Mouse (Mus musculus) small intestine, adult 2 months (tissue): ENCODE measurements at regions not wholly inside any gene's neighbourhood (a gene's known extent, or its start where the extent isn't known, plus 50 kb on each side); places are given as distances from the start of the nearest gene placed in this dataset.
"Not testable (repeated sequence)": the region's sequence is repeated elsewhere in the genome, so short reads cannot be mapped to it uniquely, and the experiment has no call there.

Experiments used
- H3K27ac ChIP-seq: fragments of 200-500 bp; 2 replicates; pipeline ENCODE4 v1.5.1; 2012; ENCODE audit warnings: low read depth, low read length, control low read depth, inconsistent platforms; ENCODE audit not compliant: insufficient read depth
- H3K27me3 ChIP-seq: fragments of 200-500 bp; 2 replicates; pipeline ENCODE4 v1.6.1; 2012; ENCODE audit warnings: mild to moderate bottlenecking, moderate library complexity, low read length, inconsistent platforms; ENCODE audit not compliant: control insufficient read depth, insufficient read depth
- H3K36me3 ChIP-seq: fragments of 200-500 bp; 2 replicates; pipeline ENCODE4 v1.6.1; 2012; ENCODE audit warnings: mild to moderate bottlenecking, low read length, control low read depth, inconsistent platforms; ENCODE audit not compliant: control insufficient read depth, insufficient read depth
- H3K4me1 ChIP-seq: fragments of 200-500 bp; 2 replicates; pipeline ENCODE4 v1.6.1; 2012; ENCODE audit warnings: low read length, inconsistent platforms, mixed read lengths; ENCODE audit not compliant: control insufficient read depth, insufficient read depth, insufficient read length
- H3K4me3 ChIP-seq: fragments of 200-500 bp; 2 replicates; pipeline ENCODE4 v1.5.1; 2012; ENCODE audit warnings: low read depth, mild to moderate bottlenecking, control low read depth, inconsistent platforms, low read length, moderate library complexity
- CTCF ChIP-seq: fragments of 200-500 bp; IDR thresholded peaks from 2 replicates; pipeline ENCODE4 v1.5.1; 2012; ENCODE audit warnings: low read depth, mild to moderate bottlenecking, control low read depth, inconsistent platforms, low read length, moderate library complexity, mixed read lengths; ENCODE audit not compliant: insufficient replicate concordance, insufficient read length; ENCODE audit errors: extremely low read depth
- POLR2A ChIP-seq: fragments of 200-500 bp; IDR thresholded peaks from 2 replicates; pipeline ENCODE4 v1.6.1; 2012; ENCODE audit warnings: low read depth, mild to moderate bottlenecking, control low read depth, inconsistent platforms, low read length, moderate library complexity
- WGBS: fragments of 180-500 bp; shearing (Covaris S2); methylation state at CpG from one replicate; pipeline ENCODE4 v1.1.7; 2018; 5-methylcytosine and 5-hydroxymethylcytosine counted together

GRCm38 (mm10) chr16:20820939-20821338 is 86.6 kb upstream of the Thpo start:
- no peak overlapping the region for H3K27ac ChIP-seq
- no peaks in the 10 kb centered on the region for H3K4me1 ChIP-seq
- H3K27me3 ChIP-seq: no peaks in the 10 kb centered on the region
- H3K36me3 ChIP-seq: no peaks in the 10 kb centered on the region
- no peak overlapping the region for H3K4me3 ChIP-seq
- no peak for TF ChIP-seq CTCF
- no peak for TF ChIP-seq POLR2A

GRCm38 (mm10) chr16:20819568-20819967 is 85.3 kb upstream of the Thpo start:
- H3K27me3 ChIP-seq: no peaks in the 10 kb centered on the region
- 86% methylated on average over 3 of the region's 3 CpGs for WGBS

GRCm38 (mm10) chr16:20818711-20819189 is 84.4 kb upstream of the Thpo start:
- TF ChIP-seq POLR2A: no peak
- no peak for TF ChIP-seq CTCF

More at GRCm38 (mm10) chr16:20819568-20819967, 85.3 kb upstream of the Thpo start:
- H3K4me1 ChIP-seq: no peaks in the 10 kb centered on the region
- no peak overlapping the region for H3K27ac ChIP-seq
- H3K36me3 ChIP-seq: no peaks in the 10 kb centered on the region
- TF ChIP-seq CTCF: no peak
- no peak for TF ChIP-seq POLR2A
- H3K4me3 ChIP-seq: no peak overlapping the region

GRCm38 (mm10) chr16:20814976-20815375 is 80.7 kb upstream of the Thpo start:
- 69% methylated on average over 2 of the region's 2 CpGs for WGBS
- Histone ChIP-seq H3K4me3 (no peak overlapping the region), H3K36me3 (no peaks in the 10 kb centered on the region), H3K27ac (no peak overlapping the region), H3K4me1 (no peaks in the 10 kb centered on the region), H3K27me3 (no peaks in the 10 kb centered on the region)
- no peak for TF ChIP-seq POLR2A
- TF ChIP-seq CTCF: no peak

More at GRCm38 (mm10) chr16:20818711-20819189, 84.4 kb upstream of the Thpo start:
- 46% methylated on average over 5 of the region's 5 CpGs for WGBS
- no peaks in the 10 kb centered on the region for H3K36me3 ChIP-seq
- no peaks in the 10 kb centered on the region for H3K27me3 ChIP-seq
- H3K4me1 ChIP-seq: no peaks in the 10 kb centered on the region
- H3K4me3 ChIP-seq: no peak overlapping the region
- no peak overlapping the region for H3K27ac ChIP-seq

GRCm38 (mm10) chr16:20814240-20814639 is 79.9 kb upstream of the Thpo start:
- TF ChIP-seq CTCF (no peak), POLR2A (no peak)
- H3K4me3 ChIP-seq: no peak overlapping the region
- no peaks in the 10 kb centered on the region for H3K4me1 ChIP-seq
- H3K27me3 ChIP-seq: no peaks in the 10 kb centered on the region
- no peak overlapping the region for H3K27ac ChIP-seq
- no peaks in the 10 kb centered on the region for H3K36me3 ChIP-seq

GRCm38 (mm10) chr16:20812025-20812424 is 77.7 kb upstream of the Thpo start:
- not testable (repeated sequence) for H3K36me3 ChIP-seq, H3K4me3 ChIP-seq, H3K4me1 ChIP-seq, H3K27ac ChIP-seq, H3K27me3 ChIP-seq
- WGBS: 93% methylated on average over 5 of the region's 5 CpGs

- Histone ChIP-seq H3K27ac (no peak overlapping the region), H3K36me3 (no peaks in the 10 kb centered on the region), H3K4me3 (no peak overlapping the region), H3K4me1 (no peaks in the 10 kb centered on the region), H3K27me3 (no peaks in the 10 kb centered on the region)
- TF ChIP-seq POLR2A: no peak
- TF ChIP-seq CTCF: no peak
- WGBS: 36% methylated on average over 3 of the region's 3 CpGs
These were observed 76.0 kb upstream of the Thpo start for GRCm38 (mm10) chr16:20810322-20810721.

- Histone ChIP-seq H3K4me3 (no peak overlapping the region), H3K27ac (no peak overlapping the region), H3K27me3 (no peaks in the 10 kb centered on the region), H3K4me1 (no peaks in the 10 kb centered on the region; the same call in 1 of the 2 replicates), H3K36me3 (no peaks in the 10 kb centered on the region)
- no peak for TF ChIP-seq CTCF
- TF ChIP-seq POLR2A: no peak
- WGBS: 84% methylated on average over 2 of the region's 2 CpGs
These were observed 74.0 kb upstream of the Thpo start for GRCm38 (mm10) chr16:20808263-20808662.
